Mouse (Mus musculus): ENCODE results near the gene Acta2. TPM values are rescaled to one million over a fixed set of nuclear protein-coding genes. Genes with fewer than 3 reads are reported as not detected.
"Not testable (repeated sequence)": the region's sequence is repeated elsewhere in the genome, so short reads cannot be mapped to it uniquely, and the experiment has no call there.

The Acta2 gene
- polyA plus RNA-seq, 1 experiment from 2014 or later, result 628 TPM

GRCm38 (mm10) chr19:34212489-34213250, 42.7 kb downstream of the Acta2 start:
- WGBS, result 87% methylated on average over 12 of the region's 12 CpGs
- H3K9ac ChIP-seq (replicated peaks; ENCODE audit: low read length), result no peak overlapping the region
- no peak overlapping the region for H3K4me2 ChIP-seq (replicated peaks; ENCODE audit: low read depth, low read length)
- 0 out of 2 replicates have a peak, but pooled peaks cover 9% of the 10 kb centered on the region for H3K4me1 ChIP-seq (ENCODE audit: insufficient read depth, low read length)
- H3K9me3 ChIP-seq (ENCODE audit: low read length), result no peaks in the 10 kb centered on the region
- H3K4me3 ChIP-seq (ENCODE audit: low read length), result no peak overlapping the region
- no peaks in the 10 kb centered on the region for H3K27me3 ChIP-seq (ENCODE audit: insufficient read depth, low read length)
- ATAC-seq (ENCODE audit: low FRiP score, low TSS enrichment), result no peak
- no peaks in the 10 kb centered on the region for H3K36me3 ChIP-seq (ENCODE audit: insufficient read depth, low read length)
- no peak overlapping the region for H3K27ac ChIP-seq (ENCODE audit: low read length)

GRCm38 (mm10) chr19:34210841-34211240, 44.5 kb downstream of the Acta2 start:
- ATAC-seq (ENCODE audit: low FRiP score, low TSS enrichment), result no peak
- Histone ChIP-seq H3K4me3 (ENCODE audit: low read length) (no peak overlapping the region), H3K9ac (replicated peaks; ENCODE audit: low read length) (no peak overlapping the region), H3K36me3 (ENCODE audit: insufficient read depth, low read length) (no peaks in the 10 kb centered on the region), H3K4me1 (ENCODE audit: insufficient read depth, low read length) (0 out of 2 replicates have a peak, but pooled peaks cover 9% of the 10 kb centered on the region), H3K9me3 (ENCODE audit: low read length) (no peaks in the 10 kb centered on the region), H3K27me3 (ENCODE audit: insufficient read depth, low read length) (no peaks in the 10 kb centered on the region), H3K27ac (ENCODE audit: low read length) (no peak overlapping the region), H3K4me2 (replicated peaks; ENCODE audit: low read depth, low read length) (no peak overlapping the region)
- 58% methylated on average over 2 of the region's 2 CpGs for WGBS

DNA sequence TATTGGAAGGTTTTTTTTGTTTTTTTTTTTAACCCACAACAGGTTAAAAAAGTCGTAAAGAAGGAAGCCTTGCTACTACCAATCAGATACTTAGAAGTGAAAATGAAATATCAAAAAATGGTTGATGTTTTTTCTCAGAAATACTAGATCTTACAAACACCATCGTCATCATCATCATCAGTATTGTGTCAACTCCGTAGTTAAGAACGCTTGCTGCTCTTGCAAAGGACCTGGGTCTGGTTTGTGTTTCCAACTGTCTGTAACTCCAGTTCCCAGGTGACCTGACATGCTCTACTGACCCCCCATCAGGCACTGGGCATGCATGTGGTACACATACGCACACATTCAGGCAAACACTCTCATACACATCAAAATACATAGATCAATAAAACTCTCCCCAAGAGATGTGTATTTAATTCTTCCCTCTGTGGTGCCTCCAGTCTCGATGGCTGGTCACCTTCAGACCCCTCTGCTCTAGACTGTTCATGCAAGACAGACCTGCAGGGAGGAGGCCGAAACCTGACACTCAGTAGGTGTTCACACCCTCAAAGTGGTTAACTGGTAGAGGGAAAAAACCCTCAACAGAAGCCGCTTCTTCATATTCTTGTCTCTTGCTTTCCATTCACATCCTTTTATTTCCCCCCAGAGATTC, 45.3 kb downstream of the Acta2 start:
- H3K9me3 ChIP-seq (ENCODE audit: low read length), result no peaks in the 10 kb centered on the region
- peak; percentile 82; the same call in 1 of the 2 replicates for ATAC-seq (ENCODE audit: low FRiP score, low TSS enrichment)
- H3K36me3 ChIP-seq (ENCODE audit: insufficient read depth, low read length), result no peaks in the 10 kb centered on the region
- H3K27ac ChIP-seq (ENCODE audit: low read length), result no peak overlapping the region
- no peak overlapping the region for H3K4me3 ChIP-seq (ENCODE audit: low read length)
- H3K4me1 ChIP-seq (ENCODE audit: insufficient read depth, low read length), result 0 out of 2 replicates have a peak, but pooled peaks cover 9% of the 10 kb centered on the region
- no peaks in the 10 kb centered on the region for H3K27me3 ChIP-seq (ENCODE audit: insufficient read depth, low read length)
- 58% methylated on average over 8 of the region's 8 CpGs for WGBS
- no peak overlapping the region for H3K4me2 ChIP-seq (replicated peaks; ENCODE audit: low read depth, low read length)
- no peak overlapping the region for H3K9ac ChIP-seq (replicated peaks; ENCODE audit: low read length)

DNA sequence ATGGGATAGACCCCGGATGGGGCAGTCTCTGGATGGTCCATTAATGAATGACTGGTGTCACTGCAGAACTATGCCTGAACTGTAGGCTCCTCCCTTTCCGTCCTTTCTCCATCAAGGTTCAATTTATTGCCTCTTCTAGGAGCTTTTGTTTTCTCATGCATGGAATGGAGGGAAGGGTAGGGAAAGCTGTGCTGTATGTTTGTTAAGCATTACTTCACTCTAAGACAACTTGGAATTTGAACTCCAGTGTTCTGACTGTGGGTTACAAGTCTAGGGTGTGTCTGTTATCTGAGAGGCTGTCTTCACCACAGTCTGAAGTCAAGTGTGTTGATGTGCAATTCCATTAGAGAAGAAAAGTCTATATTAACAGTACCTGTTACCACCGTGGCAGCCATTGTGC, 46.4 kb downstream of the Acta2 start:
- Histone ChIP-seq H3K4me3 (ENCODE audit: low read length) (no peak overlapping the region), H3K36me3 (ENCODE audit: insufficient read depth, low read length) (no peaks in the 10 kb centered on the region), H3K4me1 (ENCODE audit: insufficient read depth, low read length) (0 out of 2 replicates have a peak, but pooled peaks cover 9% of the 10 kb centered on the region), H3K4me2 (replicated peaks; ENCODE audit: low read depth, low read length) (no peak overlapping the region), H3K9me3 (ENCODE audit: low read length) (no peaks in the 10 kb centered on the region), H3K9ac (replicated peaks; ENCODE audit: low read length) (no peak overlapping the region), H3K27ac (ENCODE audit: low read length) (no peak overlapping the region), H3K27me3 (ENCODE audit: insufficient read depth, low read length) (no peaks in the 10 kb centered on the region)
- 52% methylated on average over 3 of the region's 3 CpGs for WGBS
- peak; percentile 39; the same call in 1 of the 2 replicates for ATAC-seq (ENCODE audit: low FRiP score, low TSS enrichment)

DNA sequence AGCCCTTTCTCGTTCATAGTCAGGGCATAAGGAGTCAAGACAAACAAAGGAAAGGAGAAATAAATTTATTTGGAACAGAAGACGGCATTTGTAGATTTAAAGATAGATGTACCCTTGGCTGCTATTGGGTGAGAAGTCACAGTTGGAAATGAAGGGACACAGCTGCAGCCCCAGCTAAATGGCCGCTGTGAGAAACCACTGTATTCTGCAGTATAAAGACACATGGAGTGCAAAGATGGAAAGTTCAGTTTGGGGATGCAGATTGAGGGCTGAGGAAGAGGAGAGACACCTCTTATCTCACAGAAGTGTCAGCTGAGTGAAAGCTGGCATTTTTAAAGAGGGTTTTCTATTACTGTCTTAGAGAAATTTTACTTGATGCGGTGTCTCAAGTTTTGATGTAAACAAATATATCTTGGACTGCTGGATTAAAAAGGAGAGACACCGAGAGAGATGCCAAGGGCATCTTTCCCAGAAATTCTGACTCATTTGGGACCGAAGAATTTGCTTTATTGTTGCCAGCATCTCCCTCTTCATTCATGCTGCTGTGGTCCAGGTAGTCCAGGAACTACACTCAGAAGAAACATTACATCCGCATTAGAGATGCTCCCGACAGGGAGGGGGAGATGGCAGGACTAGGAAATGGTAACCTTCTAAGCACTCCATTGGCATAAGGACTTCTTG, 48.5 kb downstream of the Acta2 start:
- no peak for ATAC-seq (ENCODE audit: low FRiP score, low TSS enrichment)
- no peak overlapping the region for H3K4me2 ChIP-seq (replicated peaks; ENCODE audit: low read depth, low read length)
- H3K4me1 ChIP-seq (ENCODE audit: insufficient read depth, low read length), result 0 out of 2 replicates have a peak, but pooled peaks cover 9% of the 10 kb centered on the region
- H3K27ac ChIP-seq (ENCODE audit: low read length), result no peak overlapping the region
- H3K9ac ChIP-seq (replicated peaks; ENCODE audit: low read length), result no peak overlapping the region
- no peak overlapping the region for H3K4me3 ChIP-seq (ENCODE audit: low read length)
- H3K9me3 ChIP-seq (ENCODE audit: low read length), result no peaks in the 10 kb centered on the region
- 76% methylated on average over 8 of the region's 8 CpGs for WGBS
- no peaks in the 10 kb centered on the region for H3K36me3 ChIP-seq (ENCODE audit: insufficient read depth, low read length)
- no peaks in the 10 kb centered on the region for H3K27me3 ChIP-seq (ENCODE audit: insufficient read depth, low read length)

GRCm38 (mm10) chr19:34206128-34206527, 49.3 kb downstream of the Acta2 start:
- WGBS, result 70% methylated on average over 3 of the region's 4 CpGs
- H3K36me3 ChIP-seq (ENCODE audit: insufficient read depth, low read length); H3K4me3 ChIP-seq (ENCODE audit: low read length); H3K27ac ChIP-seq (ENCODE audit: low read length); H3K9ac ChIP-seq (replicated peaks; ENCODE audit: low read length); H3K9me3 ChIP-seq (ENCODE audit: low read length); H3K4me2 ChIP-seq (replicated peaks; ENCODE audit: low read depth, low read length); ATAC-seq (ENCODE audit: low FRiP score, low TSS enrichment); H3K4me1 ChIP-seq (ENCODE audit: insufficient read depth, low read length); H3K27me3 ChIP-seq (ENCODE audit: insufficient read depth, low read length): not testable (repeated sequence)

DNA sequence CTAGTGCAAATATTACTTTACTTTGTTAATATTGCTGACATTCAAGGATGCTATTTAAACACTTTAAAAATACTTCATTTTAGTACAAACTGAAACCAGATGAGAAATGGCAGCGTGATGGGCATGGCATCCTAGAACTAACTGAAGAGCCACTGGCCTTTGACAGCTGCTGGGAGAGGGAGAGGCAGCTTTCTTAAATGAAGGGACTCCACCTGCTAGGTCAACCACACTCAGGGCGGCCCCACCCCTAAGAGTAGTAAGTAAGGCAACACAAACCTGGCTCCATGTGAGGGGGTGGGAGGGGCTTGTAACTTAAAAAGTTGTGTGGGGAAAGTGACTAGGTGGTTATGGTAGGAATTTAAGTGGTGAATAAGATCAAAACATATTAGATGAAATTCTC, 52.7 kb downstream of the Acta2 start:
- Histone ChIP-seq H3K4me1 (ENCODE audit: insufficient read depth, low read length) (peaks cover 5% of the 10 kb centered on the region; the same call in 1 of the 2 replicates), H3K4me2 (replicated peaks; ENCODE audit: low read depth, low read length) (no peak overlapping the region), H3K9me3 (ENCODE audit: low read length) (no peaks in the 10 kb centered on the region), H3K36me3 (ENCODE audit: insufficient read depth, low read length) (no peaks in the 10 kb centered on the region), H3K27ac (ENCODE audit: low read length) (no peak overlapping the region), H3K9ac (replicated peaks; ENCODE audit: low read length) (no peak overlapping the region), H3K27me3 (ENCODE audit: insufficient read depth, low read length) (no peaks in the 10 kb centered on the region), H3K4me3 (ENCODE audit: low read length) (no peak overlapping the region)
- ATAC-seq (ENCODE audit: low FRiP score, low TSS enrichment), result no peak
- 85% methylated on average over 2 of the region's 2 CpGs for WGBS

GRCm38 (mm10) chr19:34199488-34199887, 55.9 kb downstream of the Acta2 start:
- no peak for ATAC-seq (ENCODE audit: low FRiP score, low TSS enrichment)
- no peak overlapping the region for H3K4me3 ChIP-seq (ENCODE audit: low read length)
- no peaks in the 10 kb centered on the region for H3K27me3 ChIP-seq (ENCODE audit: insufficient read depth, low read length)
- H3K27ac ChIP-seq (ENCODE audit: low read length), result no peak overlapping the region
- H3K9me3 ChIP-seq (ENCODE audit: low read length), result no peaks in the 10 kb centered on the region
- no peak overlapping the region for H3K9ac ChIP-seq (replicated peaks; ENCODE audit: low read length)
- WGBS, result 66% methylated on average over 2 of the region's 2 CpGs
- peaks cover 5% of the 10 kb centered on the region; the same call in 1 of the 2 replicates for H3K4me1 ChIP-seq (ENCODE audit: insufficient read depth, low read length)
- H3K36me3 ChIP-seq (ENCODE audit: insufficient read depth, low read length), result no peaks in the 10 kb centered on the region
- H3K4me2 ChIP-seq (replicated peaks; ENCODE audit: low read depth, low read length), result no peak overlapping the region

- Histone ChIP-seq H3K36me3 (ENCODE audit: insufficient read depth, low read length) (no peaks in the 10 kb centered on the region), H3K4me3 (ENCODE audit: low read length) (no peak overlapping the region), H3K27ac (ENCODE audit: low read length) (no peak overlapping the region), H3K4me2 (replicated peaks; ENCODE audit: low read depth, low read length) (no peak overlapping the region), H3K9ac (replicated peaks; ENCODE audit: low read length) (no peak overlapping the region), H3K27me3 (ENCODE audit: insufficient read depth, low read length) (no peaks in the 10 kb centered on the region), H3K4me1 (ENCODE audit: insufficient read depth, low read length) (peaks cover 5% of the 10 kb centered on the region; the same call in 1 of the 2 replicates), H3K9me3 (ENCODE audit: low read length) (no peaks in the 10 kb centered on the region)
- no peak for ATAC-seq (ENCODE audit: low FRiP score, low TSS enrichment)
- 83% methylated on average over 4 of the region's 4 CpGs for WGBS
Measured at GRCm38 (mm10) chr19:34198901-34199300, 56.5 kb downstream of the Acta2 start.
